ENCODE assay signal across 9 mouse cellular contexts in genomic region chr6:16221002-16221627, GRCm38 (mm10).
DNase-seq lines count a peak whose midpoint lies in the region; ATAC-seq and TF ChIP-seq lines count a peak whose summit lies in the region.
"Had no signal": no experiment of that assay in that cellular context is flagged by ENCODE, and none has a peak within 500 bp of the region (broad histone marks: within the 10 kb centered on the region; RNA-seq: fewer than 3 reads in every experiment).

No protein-coding gene starts in this region.

- H3K9ac ChIP-seq in liver, adult 2 months (ENCODE audit: low read depth, low read length): no peak overlapping the region
- H3K9ac ChIP-seq in liver, embryonic 11.5 days (ENCODE audit: low read depth, low read length): no peak overlapping the region
- H3K9ac ChIP-seq in hindbrain, embryonic 14.5 days: no peak overlapping the region
- H3K9ac ChIP-seq in lung, embryonic 14.5 days: no peak overlapping the region
- H3K9ac ChIP-seq: limb, embryonic 12.5 days had no signal

- POLR2A ChIA-PET in Patski (lab: Charles Lee): no interaction called here

- DNase-seq in liver, adult 2 months (ENCODE audit: extremely low read depth, low read depth, low spot score): peak; percentile 47
- no peak for DNase-seq in liver, embryonic 11.5 days (ENCODE audit: low spot score)
- no peak for DNase-seq in Patski (ENCODE audit: low read depth, low spot score)
- DNase-seq in embryo, embryonic 9.5 days (ENCODE audit: extremely low spot score): peak; percentile 53
- peak; percentile 66 for DNase-seq in hindbrain, embryonic 14.5 days (ENCODE audit: low spot score)
- peak; percentile 83 for DNase-seq in lung, embryonic 14.5 days
- DNase-seq in skeletal muscle tissue, adult 2 months (ENCODE audit: low read depth, low spot score): peak; percentile 3
- DNase-seq in thymus, adult 2 months: no peak

- H3K36me3 ChIP-seq in liver, adult 2 months (ENCODE audit: control insufficient read depth, insufficient read depth, low read length): no peaks in the 10 kb centered on the region
- no peaks in the 10 kb centered on the region for H3K36me3 ChIP-seq in liver, embryonic 11.5 days (ENCODE audit: control insufficient read depth, insufficient read depth, low read length)
- no peaks in the 10 kb centered on the region for H3K36me3 ChIP-seq in hindbrain, embryonic 14.5 days (replicated peaks; ENCODE audit: control insufficient read depth, insufficient read depth)
- no peaks in the 10 kb centered on the region for H3K36me3 ChIP-seq in lung, embryonic 14.5 days (ENCODE audit: insufficient read depth)
- no peaks in the 10 kb centered on the region for H3K36me3 ChIP-seq in thymus, adult 2 months (ENCODE audit: control insufficient read depth, insufficient read depth, low read length)
- H3K36me3 ChIP-seq: limb, embryonic 12.5 days had no signal

- H3K4me1 ChIP-seq in liver, adult 2 months (ENCODE audit: control insufficient read depth, insufficient read depth, low read length): no peaks in the 10 kb centered on the region
- no peaks in the 10 kb centered on the region for H3K4me1 ChIP-seq in liver, embryonic 11.5 days (replicated peaks; ENCODE audit: control insufficient read depth, insufficient read depth, low read length)
- H3K4me1 ChIP-seq in hindbrain, embryonic 14.5 days (replicated peaks; ENCODE audit: control insufficient read depth, insufficient read depth, low read length): no peaks in the 10 kb centered on the region
- no peaks in the 10 kb centered on the region for H3K4me1 ChIP-seq in lung, embryonic 14.5 days (ENCODE audit: insufficient read depth)
- no peaks in the 10 kb centered on the region for H3K4me1 ChIP-seq in thymus, adult 2 months (replicated peaks; ENCODE audit: control insufficient read depth, insufficient read depth, low read length)
- H3K4me1 ChIP-seq: limb, embryonic 12.5 days had no signal

- no peak overlapping the region for H3K27ac ChIP-seq in liver, adult 2 months (replicated peaks; ENCODE audit: insufficient read depth, low read depth, low read length)
- H3K27ac ChIP-seq in liver, embryonic 11.5 days (ENCODE audit: low read depth, low read length): no peak overlapping the region
- no peak overlapping the region for H3K27ac ChIP-seq in hindbrain, embryonic 14.5 days
- H3K27ac ChIP-seq in lung, embryonic 14.5 days (ENCODE audit: low read depth): no peak overlapping the region
- no peak overlapping the region for H3K27ac ChIP-seq in thymus, adult 2 months (ENCODE audit: control insufficient read depth, insufficient read depth, low read length)
- H3K27ac ChIP-seq: limb, embryonic 12.5 days had no signal

- no peaks in the 10 kb centered on the region for H3K79me2 ChIP-seq in liver, adult 2 months (ENCODE audit: control insufficient read depth, insufficient read depth, low read length)

- in situ Hi-C loops in Patski (cut with MboI; ENCODE audit: low pct_unique_long_range_greater_than_20kb): loop anchor here (5.0 kb wide), 2 partner anchors 756 to 1384 kb away; no protein-coding TSS in a partner anchor

- no peak for TF ChIP-seq POLR2A in liver, adult 2 months (IDR thresholded peaks at IDR 0.05; ENCODE audit: extremely low read depth, insufficient read depth, low read length)
- TF ChIP-seq POLR2A in thymus, adult 2 months (IDR thresholded peaks at IDR 0.05; ENCODE audit: control insufficient read depth, extremely low read depth, insufficient read depth, low read length, poor library complexity): no peak

- CTCF ChIA-PET in Patski (lab: Charles Lee): interaction anchor here (1.0 to 1.4 kb wide), 2 partner anchors 13 to 550 kb away, joined by 3 to 5 read pairs; no protein-coding TSS in a partner anchor

- no peak overlapping the region for H3K4me3 ChIP-seq in liver, adult 2 months (ENCODE audit: insufficient read depth, low read depth, low read length)
- H3K4me3 ChIP-seq in liver, embryonic 11.5 days (ENCODE audit: low read depth, low read length): no peak overlapping the region
- H3K4me3 ChIP-seq in hindbrain, embryonic 14.5 days (replicated peaks; ENCODE audit: low read length): no peak overlapping the region
- H3K4me3 ChIP-seq in lung, embryonic 14.5 days (ENCODE audit: low read depth, low read length): no peak overlapping the region
- H3K4me3 ChIP-seq in thymus, adult 2 months (ENCODE audit: control insufficient read depth, insufficient read depth, low read length): no peak overlapping the region
- H3K4me3 ChIP-seq: limb, embryonic 12.5 days had no signal

- WGBS in liver, adult 2 months: 26% methylated on average over 3 of the region's 3 CpGs
- WGBS in liver, embryonic 11.5 days: 36% methylated on average over 3 of the region's 3 CpGs
- WGBS in hindbrain, embryonic 14.5 days: 51% methylated on average over 3 of the region's 3 CpGs
- 35% methylated on average over 3 of the region's 3 CpGs for WGBS in lung, embryonic 14.5 days
- WGBS in thymus, adult 2 months: 26% methylated on average over 3 of the region's 3 CpGs

- H3K27me3 ChIP-seq in liver, adult 2 months (ENCODE audit: control insufficient read depth, insufficient read depth, low read length): no peaks in the 10 kb centered on the region
- H3K27me3 ChIP-seq in liver, embryonic 11.5 days (replicated peaks; ENCODE audit: control insufficient read depth, insufficient read depth, low read length): no peaks in the 10 kb centered on the region
- H3K27me3 ChIP-seq in Patski: peaks cover 30% of the 10 kb centered on the region
- H3K27me3 ChIP-seq in hindbrain, embryonic 14.5 days (ENCODE audit: control insufficient read depth, insufficient read depth, low read length): no peaks in the 10 kb centered on the region
- no peaks in the 10 kb centered on the region for H3K27me3 ChIP-seq in lung, embryonic 14.5 days (ENCODE audit: insufficient read depth, low read length)
- no peaks in the 10 kb centered on the region for H3K27me3 ChIP-seq in thymus, adult 2 months (ENCODE audit: control insufficient read depth, insufficient read depth, low read length)
- H3K27me3 ChIP-seq: limb, embryonic 12.5 days had no signal

- ATAC-seq in liver, embryonic 11.5 days (replicated peaks; ENCODE audit: low FRiP score): no peak
- ATAC-seq in Patski: peak; percentile 71
- ATAC-seq in hindbrain, embryonic 14.5 days (ENCODE audit: low FRiP score): no peak
- ATAC-seq in lung, embryonic 14.5 days (ENCODE audit: insufficient read depth): peak; percentile 62; the same call in 1 of the 2 replicates

- no peak overlapping the region for H3K4me2 ChIP-seq in liver, embryonic 11.5 days
- H3K4me2 ChIP-seq in hindbrain, embryonic 14.5 days (replicated peaks): no peak overlapping the region
- H3K4me2 ChIP-seq in lung, embryonic 14.5 days: no peak overlapping the region
- H3K4me2 ChIP-seq: limb, embryonic 12.5 days had no signal

- H3K9me3 ChIP-seq in liver, embryonic 11.5 days (ENCODE audit: control insufficient read depth, low read length): no peaks in the 10 kb centered on the region
- H3K9me3 ChIP-seq in hindbrain, embryonic 14.5 days (ENCODE audit: control insufficient read depth, low read length): no peaks in the 10 kb centered on the region
- H3K9me3 ChIP-seq in lung, embryonic 14.5 days (ENCODE audit: low read depth, low read length): no peaks in the 10 kb centered on the region
- H3K9me3 ChIP-seq: limb, embryonic 12.5 days had no signal

- peak; percentile 39 for TF ChIP-seq CTCF in liver, adult 2 months (IDR thresholded peaks at IDR 0.05; ENCODE audit: low read depth, low read length)
- TF ChIP-seq CTCF in Patski (IDR thresholded peaks at IDR 0.05): peak; percentile 67
- TF ChIP-seq CTCF in lung, embryonic 14.5 days (IDR thresholded peaks at IDR 0.05; ENCODE audit: low read depth): peak; percentile 69
- TF ChIP-seq CTCF in thymus, adult 2 months (IDR thresholded peaks at IDR 0.05; ENCODE audit: borderline replicate concordance, control insufficient read depth, extremely low read depth, insufficient read depth, low read length, poor library complexity): no peak

Comparison
In these comparisons a context has a peak if more than half of its experiments do, and no peak if none do; other contexts are left out.
1. DNase-seq: peak in liver, adult 2 months (single experiment), embryo, embryonic 9.5 days (single experiment), hindbrain, embryonic 14.5 days (single experiment), lung, embryonic 14.5 days (single experiment) and skeletal muscle tissue, adult 2 months (single experiment); none in liver, embryonic 11.5 days (single experiment), Patski (single experiment) and thymus, adult 2 months (single experiment).
2. ATAC-seq: peak in Patski (single experiment) and lung, embryonic 14.5 days (single experiment); none in liver, embryonic 11.5 days (single experiment) and hindbrain, embryonic 14.5 days (single experiment).